Mouse (Mus musculus) heart, postnatal 36 days (tissue): Measurements from ENCODE around the gene Hdac4. TPM values are rescaled to one million over a fixed set of nuclear protein-coding genes. Genes with fewer than 3 reads are reported as not detected.
A peak's percentile ranks its signal among the peaks of the same experiment; 100 is the strongest.

Source experiments
- DNase-seq, 2 experiments: peaks; one replicate each; pipeline ENCODE4 v3.0.0; 2021 to 2022
- intact Hi-C: fragments of 180-260 bp; cut with DNase I; formaldehyde crosslinking; loops from one replicate; pipeline ENCODE4 v1.15.1; 2025
- total RNA-seq, 2 experiments: library from RNA; stranded (reverse); gene quantifications; 2 replicates each; pipeline ENCODE4 v1.2.3; 2021

Gene Hdac4
- total RNA-seq, 2 experiments from 2014 or later = 48.4 to 52.1 TPM

- DNase-seq = peak; percentile 44 to 59
- intact Hi-C loops = loop anchor here (2.0 to 5.0 kb wide), 3 partner anchors 49 to 162 kb away; no protein-coding TSS in a partner anchor
Measured at GRCm38 (mm10) chr1:92179489-92180006, 16.0 kb downstream of the Hdac4 start.

- DNase-seq = peak; percentile 19 to 24
- intact Hi-C loops = loop anchor here (2.0 to 5.0 kb wide), 3 partner anchors 48 to 162 kb away; no protein-coding TSS in a partner anchor
Measured at GRCm38 (mm10) chr1:92179070-92179469, 16.4 kb downstream of the Hdac4 start.

DNA sequence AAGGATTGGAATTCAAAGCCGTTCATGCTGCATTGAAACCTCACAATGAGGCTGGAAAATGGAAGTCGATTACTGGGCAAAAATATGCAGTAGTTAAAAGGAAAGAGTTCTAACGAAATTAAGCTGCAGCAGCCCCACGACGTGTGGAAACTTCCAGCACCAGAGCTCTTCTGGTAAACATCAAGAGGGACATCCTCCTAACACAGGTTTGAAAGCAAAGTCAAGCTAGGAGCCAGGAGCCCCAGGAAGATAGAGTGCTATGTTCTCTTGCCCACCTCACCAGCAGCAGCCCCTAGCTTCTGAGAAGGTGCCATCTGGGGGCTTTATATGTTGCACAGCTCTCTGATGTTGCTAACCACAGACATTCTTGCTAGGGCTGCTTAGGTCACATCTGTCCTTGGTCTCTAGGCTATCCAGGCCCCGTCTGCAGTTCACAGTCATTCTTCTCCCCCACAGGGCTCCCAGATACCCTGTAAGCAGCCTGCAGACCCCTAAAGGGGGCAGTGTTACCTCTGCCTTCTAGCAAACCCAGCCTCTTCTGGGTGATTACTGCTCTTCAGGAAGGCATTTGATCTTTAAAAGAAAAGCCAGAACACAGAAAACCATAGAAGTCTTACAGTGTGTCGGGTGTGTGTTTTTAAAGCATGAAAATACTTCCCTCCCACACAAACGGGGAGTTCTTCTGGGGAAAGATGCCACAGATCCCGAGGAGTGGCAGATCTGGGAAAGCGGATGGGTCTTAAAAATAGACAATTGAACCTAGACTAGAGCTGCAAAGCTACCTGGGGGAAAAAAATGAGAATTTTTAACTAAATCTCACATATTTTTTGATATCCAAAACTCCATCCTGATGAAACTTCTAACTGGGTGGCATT, 17.2 kb downstream of the Hdac4 start:
- intact Hi-C loops = loop anchor here (2.0 to 5.0 kb wide), 3 partner anchors 47 to 161 kb away; no protein-coding TSS in a partner anchor
- no peak for DNase-seq

GRCm38 (mm10) chr1:92177599-92177998, 17.9 kb downstream of the Hdac4 start:
- intact Hi-C loops = loop anchor here (5.0 kb wide), 2 partner anchors 75 to 160 kb away; no protein-coding TSS in a partner anchor
- DNase-seq = no peak

DNA sequence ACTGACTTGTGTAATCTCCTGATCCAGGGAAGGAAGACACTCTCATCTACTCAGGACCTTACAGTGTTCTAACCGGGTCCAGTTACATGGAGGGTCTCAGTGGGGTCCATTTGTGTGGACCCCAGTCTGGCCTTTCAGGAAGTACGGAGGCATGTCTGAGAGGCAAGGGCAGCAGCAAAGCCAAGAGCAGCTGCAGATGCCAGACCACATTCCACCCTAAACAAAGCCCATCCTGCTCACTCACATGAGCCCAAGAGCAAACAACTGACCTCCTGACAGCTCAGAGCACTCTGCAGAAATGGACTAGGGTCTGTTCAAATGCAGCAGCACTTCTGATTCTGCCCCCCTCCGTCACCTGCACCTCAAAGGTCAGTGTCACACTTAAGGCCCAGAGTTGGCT, 18.3 kb downstream of the Hdac4 start:
- no peak for DNase-seq
- intact Hi-C loops = loop anchor here (5.0 kb wide), 2 partner anchors 75 to 160 kb away; no protein-coding TSS in a partner anchor

GRCm38 (mm10) chr1:92175266-92175665, 20.2 kb downstream of the Hdac4 start:
- intact Hi-C loops = loop anchor here (5.0 kb wide), 2 partner anchors 73 to 158 kb away; no protein-coding TSS in a partner anchor
- DNase-seq = no peak

DNA sequence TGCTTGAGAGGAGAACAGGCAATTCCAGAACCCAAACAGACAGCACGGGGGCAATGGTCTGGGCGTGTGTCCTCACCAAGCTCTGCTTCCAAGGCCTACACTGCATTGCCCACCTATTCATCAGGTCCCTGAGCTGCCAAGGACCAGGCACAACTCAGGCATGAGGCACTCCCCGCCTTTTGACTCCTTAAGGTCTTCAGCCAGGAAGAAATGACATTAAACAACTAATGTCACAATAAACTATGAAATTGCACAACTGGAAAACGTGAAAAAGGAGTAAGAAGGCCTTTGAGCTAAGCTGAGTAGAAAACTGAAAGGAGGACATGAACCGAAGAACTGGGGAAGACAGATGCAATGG, 20.6 kb downstream of the Hdac4 start:
- intact Hi-C loops = loop anchor here (5.0 kb wide), 2 partner anchors 73 to 158 kb away; no protein-coding TSS in a partner anchor

GRCm38 (mm10) chr1:92174251-92174897, 21.1 kb downstream of the Hdac4 start:
- intact Hi-C loops = no loop called here

More for the DNA sequence above, 20.6 kb downstream of the Hdac4 start:
- no peak for DNase-seq

DNA sequence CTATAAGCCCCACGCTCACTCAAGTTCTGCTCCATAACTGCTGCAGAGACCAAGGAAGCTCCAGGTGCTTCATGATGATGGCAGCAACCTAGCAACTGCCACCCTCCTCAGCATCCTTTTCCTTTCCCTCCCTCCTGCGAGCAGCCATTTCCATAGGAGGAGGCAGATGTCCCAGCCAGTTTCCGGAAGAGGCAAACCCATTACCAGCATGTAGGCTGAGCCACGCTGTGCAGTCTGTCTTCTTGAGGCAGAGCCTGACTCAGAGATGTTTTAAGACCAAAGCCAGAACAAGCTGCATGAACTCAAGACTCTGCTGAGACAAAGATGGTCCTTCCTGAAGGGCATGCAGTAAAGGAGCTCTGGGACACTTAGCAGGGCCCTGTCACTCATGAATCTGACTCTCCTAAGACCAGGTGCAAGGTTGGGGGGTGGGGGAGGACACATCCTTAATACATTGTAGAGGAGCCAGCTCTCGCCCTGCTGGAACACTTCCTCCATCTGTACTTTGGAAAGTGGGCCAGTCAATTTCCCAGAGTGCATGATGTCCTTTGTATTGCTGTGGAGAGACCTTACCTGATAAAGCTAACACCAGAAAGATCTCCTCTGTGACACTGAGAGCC, 24.8 kb downstream of the Hdac4 start:
- intact Hi-C loops = no loop called here
- DNase-seq = no peak

More at GRCm38 (mm10) chr1:92174251-92174897, 21.1 kb downstream of the Hdac4 start:
- no peak for DNase-seq

GRCm38 (mm10) chr1:92169776-92170055, 25.8 kb downstream of the Hdac4 start:
- intact Hi-C loops = no loop called here
- no peak for DNase-seq

GRCm38 (mm10) chr1:92168900-92169775, 26.4 kb downstream of the Hdac4 start:
- intact Hi-C loops = no loop called here

DNA sequence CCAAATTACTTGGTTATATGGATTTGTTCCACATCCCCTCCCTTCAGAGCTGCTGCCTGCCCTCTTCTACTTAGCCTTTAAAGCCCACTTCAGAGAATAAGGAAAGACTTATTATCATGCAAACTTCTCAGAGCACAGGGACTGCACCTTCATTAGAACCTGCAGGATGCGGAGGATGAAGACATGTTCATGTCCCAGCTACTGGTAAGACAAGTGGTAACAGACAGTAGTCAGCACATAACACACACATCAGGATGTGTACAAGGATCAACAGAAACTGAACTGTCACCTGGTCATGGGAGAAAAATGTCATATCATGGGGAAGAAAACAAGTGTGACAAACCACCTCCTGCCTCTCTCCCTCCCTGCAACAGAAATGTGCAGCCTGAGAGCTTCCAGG, 31.6 kb downstream of the Hdac4 start:
- no peak for DNase-seq
- intact Hi-C loops = no loop called here

More at GRCm38 (mm10) chr1:92168900-92169775, 26.4 kb downstream of the Hdac4 start:
- no peak for DNase-seq

DNA sequence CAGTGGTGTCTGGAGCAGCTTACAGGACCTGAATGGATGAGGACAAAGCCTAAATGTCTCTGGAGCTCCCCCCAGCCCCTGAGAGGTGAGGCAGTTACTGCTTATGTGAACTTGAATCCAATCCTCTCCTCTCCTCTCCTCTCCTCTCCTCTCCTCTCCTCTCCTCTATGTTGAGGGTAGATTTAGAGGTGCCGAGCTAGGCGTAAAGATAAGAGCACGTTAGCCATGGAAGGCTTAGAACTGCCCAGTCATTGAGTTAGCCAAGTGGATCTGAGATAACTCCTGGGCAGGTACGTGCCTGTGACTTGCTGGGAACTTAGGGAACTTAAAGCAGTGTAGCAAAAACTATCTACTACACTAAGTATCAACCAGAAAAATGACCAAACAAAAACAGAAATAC, 35.7 kb downstream of the Hdac4 start:
- DNase-seq = no peak

DNA sequence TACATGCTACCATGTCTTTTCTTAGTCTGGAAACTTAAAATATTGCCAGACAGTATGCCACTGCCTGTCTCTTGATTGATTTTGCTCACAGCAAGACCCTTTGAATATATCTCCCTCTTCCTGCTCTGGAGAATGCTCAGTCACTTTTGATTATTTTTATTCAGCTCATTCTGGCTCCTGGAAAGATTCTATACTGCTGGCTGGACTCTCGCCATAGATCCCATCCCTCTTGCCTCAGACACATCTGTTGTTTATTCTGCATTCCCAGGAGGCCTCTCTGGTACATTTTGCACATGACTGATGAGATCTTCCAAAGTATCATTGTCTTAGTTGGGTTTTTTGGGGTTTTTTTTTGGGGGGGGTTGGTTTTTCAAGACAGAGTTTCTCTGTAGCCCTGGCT, 45.3 kb downstream of the Hdac4 start:
- intact Hi-C loops = no loop called here
- DNase-seq = no peak

More for the DNA sequence above, 35.7 kb downstream of the Hdac4 start:
- intact Hi-C loops = no loop called here

DNA sequence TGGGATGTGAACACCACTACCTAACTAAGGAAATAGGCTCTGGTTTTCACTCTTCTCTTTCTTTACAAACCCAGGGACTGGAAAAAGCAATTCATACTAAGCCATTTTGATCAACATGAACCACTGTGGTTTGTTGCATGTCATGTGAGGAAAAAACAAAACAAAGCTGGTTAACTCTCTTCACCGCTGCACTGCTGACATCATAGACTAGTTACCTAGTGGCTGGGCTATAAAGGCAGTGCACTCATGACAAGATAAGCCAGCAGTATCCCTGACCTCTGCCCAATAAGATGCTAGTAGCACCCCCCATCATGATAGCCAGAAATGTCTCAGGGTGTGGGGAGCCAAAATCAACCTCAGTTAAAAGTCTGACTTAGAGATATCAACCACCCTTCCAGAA, 47.0 kb downstream of the Hdac4 start:
- intact Hi-C loops = no loop called here
- DNase-seq = no peak

DNA sequence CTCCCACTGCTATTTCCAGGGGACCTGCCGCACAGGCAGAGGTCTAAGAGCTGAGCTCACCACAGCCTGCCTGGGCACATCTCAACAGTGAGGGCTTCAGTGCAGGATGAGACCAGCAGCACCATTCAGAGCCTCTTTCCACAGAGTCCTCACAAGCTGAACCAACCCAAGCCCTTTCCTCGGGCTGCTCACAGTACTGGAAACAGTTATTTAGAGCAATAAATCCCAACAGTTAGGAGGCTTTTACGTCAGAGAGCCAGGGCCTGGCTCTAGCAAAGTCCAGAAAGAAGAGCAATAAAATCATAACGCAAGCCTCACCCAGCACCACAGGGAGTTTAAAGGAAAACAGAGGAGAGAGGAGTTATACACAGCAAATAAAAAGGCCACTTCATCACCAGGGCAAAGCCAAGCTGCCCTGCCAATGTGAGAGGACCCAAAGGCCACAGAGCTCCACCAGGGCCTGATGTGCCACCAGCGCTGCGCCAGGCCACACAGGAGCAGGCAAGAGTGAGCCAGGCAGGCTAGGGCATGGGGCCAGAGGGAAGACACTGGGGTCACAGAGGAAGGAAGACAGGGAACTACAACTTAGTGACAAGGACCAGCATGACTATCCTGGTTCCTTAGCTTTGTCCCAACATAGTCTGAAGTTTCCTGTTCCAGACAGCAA, 50.5 kb downstream of the Hdac4 start:
- DNase-seq = peak; percentile 22 to 34
- intact Hi-C loops = no loop called here

DNA sequence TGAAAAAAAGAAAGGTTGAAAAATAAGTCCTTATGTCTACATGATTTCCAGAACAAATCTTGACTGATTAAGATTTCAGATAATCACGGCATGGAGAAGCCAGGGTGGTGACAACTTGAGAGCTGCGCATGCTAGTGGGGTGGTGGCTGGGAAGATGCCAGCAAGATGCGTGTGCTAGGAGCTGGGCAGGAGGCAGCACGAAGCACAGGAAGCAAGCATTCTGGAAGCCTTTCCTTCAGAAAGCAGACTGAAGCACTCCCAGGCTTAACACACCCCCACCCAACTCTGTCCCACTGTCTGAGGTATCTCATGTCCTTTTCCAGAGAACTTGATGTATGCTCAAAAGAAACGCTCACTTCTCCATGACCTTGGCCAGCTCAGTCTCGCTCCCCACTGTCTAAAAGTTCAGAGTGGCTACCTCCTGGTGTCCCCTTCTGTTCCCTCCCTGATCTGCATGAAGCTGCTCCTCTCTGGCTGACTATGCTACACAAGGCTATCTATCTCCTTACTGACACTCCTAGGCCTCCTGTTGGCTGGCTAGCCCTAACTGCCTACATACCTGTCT, 52.1 kb downstream of the Hdac4 start:
- DNase-seq = no peak
- intact Hi-C loops = no loop called here

DNA sequence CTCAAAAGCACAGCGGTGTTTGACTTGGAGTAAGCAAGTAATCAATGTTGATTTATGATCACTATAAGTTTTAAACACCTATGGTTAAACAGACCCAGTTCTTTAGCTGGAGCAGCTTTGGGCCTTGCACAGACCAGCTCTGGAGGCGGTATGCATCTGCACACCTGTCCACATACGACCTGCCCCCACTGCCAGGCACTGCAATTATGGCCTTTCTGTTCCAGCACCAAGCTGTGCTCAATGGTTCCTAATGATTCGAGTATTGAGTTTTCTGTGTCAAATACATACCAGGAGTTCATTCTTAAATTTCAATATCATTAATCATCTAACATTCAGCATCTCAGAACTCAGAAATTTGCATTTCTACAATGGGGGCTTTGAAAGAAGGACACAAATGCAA, 52.7 kb downstream of the Hdac4 start:
- intact Hi-C loops = no loop called here
- no peak for DNase-seq

GRCm38 (mm10) chr1:92139001-92139400, 56.5 kb downstream of the Hdac4 start:
- intact Hi-C loops = no loop called here
- DNase-seq = no peak
